Mouse (Mus musculus) CD4-positive helper T cell, adult 2 months (primary cell): ENCODE results near the gene Gm16405.
"Not testable (repeated sequence)": the region's sequence is repeated elsewhere in the genome, so short reads cannot be mapped to it uniquely, and the experiment has no call there.

Source experiments
- DNase-seq: peaks from one replicate; pipeline ENCODE4 v3.0.0-alpha.2; 2012; ENCODE audit warnings: low read depth, missing footprints, low spot score

Gene Gm16405

GRCm38 (mm10) chrX:54530908-54531307 is at the start of gene Gm16405:
TSS of gene Gm16405 (plus strand) at chrX:54531208.
- not testable (repeated sequence) for DNase-seq
